Mouse (Mus musculus) adrenal gland, postnatal 14 days (tissue): ENCODE measurements around the gene Eml6. TPM values are rescaled to one million over a fixed set of nuclear protein-coding genes. Genes with fewer than 3 reads are reported as not detected.
A peak's percentile ranks its signal among the peaks of the same experiment; 100 is the strongest.

Experiments
- DNase-seq: peaks from one replicate; pipeline ENCODE4 v3.0.0; 2021; ENCODE audit warnings: mixed read lengths
- total RNA-seq: library from RNA; stranded (reverse); gene quantifications from 2 replicates; pipeline ENCODE4 v1.2.3, GENCODE M21; 2021

Eml6 gene
- total RNA-seq, 1 experiment from 2014 or later = 3.9 TPM

GRCm38 (mm10) chr11:29748750-29749467 lies 276.9 kb downstream of the Eml6 start:
- DNase-seq = no peak

DNA sequence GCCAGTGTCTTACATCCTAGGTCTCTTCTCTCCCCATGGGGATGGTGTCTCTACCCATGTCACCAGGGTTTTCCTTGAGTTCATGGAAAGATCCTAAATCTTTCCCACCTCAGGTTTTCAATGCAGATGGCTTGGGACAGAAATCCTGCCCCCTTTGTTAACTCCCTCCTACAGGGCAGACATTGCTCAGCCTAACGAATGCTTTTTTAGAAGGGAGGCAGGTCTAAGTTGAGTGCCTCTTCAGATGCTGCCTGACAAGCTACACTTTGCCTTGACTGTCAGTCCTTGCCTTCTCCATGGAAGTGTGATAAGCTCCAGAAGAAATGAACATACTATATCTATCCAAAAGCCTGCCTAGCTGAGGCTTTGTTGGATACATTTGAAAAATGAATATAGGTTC lies 278.0 kb downstream of the Eml6 start:
- no peak for DNase-seq

- no peak for DNase-seq
Observed at GRCm38 (mm10) chr11:29747365-29747764, 278.5 kb downstream of the Eml6 start.

GRCm38 (mm10) chr11:29746203-29746602 lies 279.6 kb downstream of the Eml6 start:
- no peak for DNase-seq

- no peak for DNase-seq
Observed at GRCm38 (mm10) chr11:29745513-29745912, 280.3 kb downstream of the Eml6 start.

DNA sequence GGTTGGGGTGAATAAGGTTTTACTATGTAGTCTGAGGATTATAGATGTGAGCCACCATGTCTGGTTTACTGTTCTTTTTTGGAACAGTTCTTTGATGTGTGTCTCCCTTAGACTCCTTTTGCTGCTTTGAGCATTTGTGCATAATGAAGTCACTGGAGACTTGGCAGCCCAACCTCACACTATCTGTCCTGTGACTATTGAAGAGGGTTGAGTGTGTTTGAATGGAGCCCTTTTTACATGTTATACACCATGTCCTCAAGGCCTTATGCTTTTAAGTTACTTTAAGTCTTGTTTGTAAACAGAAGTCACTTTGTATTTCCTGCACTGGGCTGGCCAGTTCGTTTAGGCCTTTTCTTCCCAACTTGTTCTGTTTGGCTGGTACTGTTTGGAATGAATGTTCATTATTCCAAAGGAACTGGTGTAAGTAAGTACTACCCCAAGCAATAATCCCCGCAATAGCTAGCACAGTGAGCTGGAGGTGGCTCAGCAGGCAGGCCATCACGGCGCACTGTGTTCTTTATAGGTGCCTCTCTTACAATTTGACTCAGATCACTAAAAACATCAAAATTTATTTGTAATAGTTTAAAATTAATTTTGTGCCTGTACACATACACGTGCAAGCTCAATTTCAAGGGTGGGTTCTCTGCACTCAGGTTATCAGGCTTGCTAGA lies 280.9 kb downstream of the Eml6 start:
- no peak for DNase-seq

DNA sequence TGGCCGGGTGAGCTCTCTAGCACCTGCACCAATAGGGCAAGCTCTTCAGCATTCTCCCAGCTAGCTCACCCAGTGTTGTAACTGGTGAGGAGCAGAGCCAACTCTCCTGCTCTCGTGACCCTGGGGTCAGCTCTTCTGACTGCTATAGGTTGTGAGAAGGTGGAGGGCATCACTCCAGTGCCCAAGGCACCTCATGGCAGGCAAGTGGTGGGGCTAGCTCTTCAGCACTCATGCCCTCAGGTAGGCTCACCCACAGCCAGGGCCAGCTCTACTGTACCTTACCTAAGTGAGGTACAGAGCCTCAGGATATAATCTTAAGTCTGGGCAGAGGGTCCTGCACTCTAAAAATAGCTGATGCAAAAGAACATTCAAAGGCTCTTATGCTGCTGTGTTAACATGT lies 286.1 kb downstream of the Eml6 start:
- no peak for DNase-seq

GRCm38 (mm10) chr11:29727901-29728300 lies 297.9 kb downstream of the Eml6 start:
- DNase-seq = no peak

- no peak for DNase-seq
Observed at GRCm38 (mm10) chr11:29725610-29726009, 300.2 kb downstream of the Eml6 start.

- no peak for DNase-seq
Observed at GRCm38 (mm10) chr11:29725167-29725566, 300.7 kb downstream of the Eml6 start.

- DNase-seq = no peak
Observed at GRCm38 (mm10) chr11:29724213-29724612, 301.6 kb downstream of the Eml6 start.

- no peak for DNase-seq
Observed at GRCm38 (mm10) chr11:29719597-29719996, 306.2 kb downstream of the Eml6 start.

DNA sequence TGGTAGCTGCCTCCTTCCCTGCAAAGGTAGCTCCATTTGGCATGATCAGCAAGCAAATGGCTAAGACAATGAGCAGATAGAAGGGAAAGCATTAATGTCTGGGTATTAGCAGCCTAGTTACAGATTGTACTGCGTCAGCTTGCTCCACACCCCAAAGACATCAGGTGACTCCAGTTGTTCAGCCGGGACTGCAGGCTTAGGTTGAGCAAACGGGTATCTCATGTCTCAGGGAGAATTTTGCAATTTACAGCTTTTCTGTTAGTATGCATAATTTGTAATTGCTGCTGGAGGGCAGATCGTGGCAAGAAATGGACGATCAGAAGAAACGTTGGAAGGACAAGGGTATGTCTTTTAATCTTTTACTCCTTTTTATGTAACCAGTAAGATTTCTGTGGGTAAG lies 307.3 kb downstream of the Eml6 start:
- DNase-seq = peak; percentile 40

DNA sequence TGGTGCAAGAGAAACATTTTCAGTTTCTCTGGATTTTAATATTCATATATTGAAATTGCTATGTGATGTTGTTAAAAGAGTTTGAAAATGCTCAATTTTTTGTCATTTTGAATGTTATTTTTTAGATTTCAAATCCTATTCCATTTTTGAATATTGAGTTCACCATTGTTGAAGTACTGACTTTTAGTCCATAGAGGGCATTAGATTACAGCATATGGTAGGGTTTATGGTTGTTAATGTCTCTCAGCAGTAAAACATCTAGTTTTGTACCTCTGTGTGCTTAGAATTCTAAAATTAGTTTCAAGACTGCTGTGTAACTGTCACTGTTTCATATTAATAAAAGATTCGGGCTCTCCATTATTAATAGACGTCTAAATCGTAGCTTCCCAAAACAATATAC lies 310.3 kb downstream of the Eml6 start:
- DNase-seq = no peak

DNA sequence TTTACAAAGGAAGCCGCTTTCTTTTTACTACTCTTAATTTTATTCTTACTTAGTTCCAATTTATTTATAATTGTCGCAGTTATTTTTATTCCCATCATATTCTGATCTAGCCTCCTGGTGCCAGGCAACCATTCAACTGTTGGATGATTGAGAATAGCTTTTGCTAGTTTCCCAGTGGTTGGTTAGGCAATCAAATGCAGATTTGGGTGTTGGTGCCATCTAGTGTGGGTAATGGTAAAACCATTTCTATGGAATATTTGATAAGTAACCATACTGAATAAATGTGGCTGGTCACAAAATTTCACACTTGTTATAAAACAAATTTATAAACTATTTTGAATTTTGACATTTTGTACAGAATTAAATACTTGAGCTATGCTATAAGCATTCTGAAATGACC lies 311.0 kb downstream of the Eml6 start:
- DNase-seq = peak; percentile 25

DNA sequence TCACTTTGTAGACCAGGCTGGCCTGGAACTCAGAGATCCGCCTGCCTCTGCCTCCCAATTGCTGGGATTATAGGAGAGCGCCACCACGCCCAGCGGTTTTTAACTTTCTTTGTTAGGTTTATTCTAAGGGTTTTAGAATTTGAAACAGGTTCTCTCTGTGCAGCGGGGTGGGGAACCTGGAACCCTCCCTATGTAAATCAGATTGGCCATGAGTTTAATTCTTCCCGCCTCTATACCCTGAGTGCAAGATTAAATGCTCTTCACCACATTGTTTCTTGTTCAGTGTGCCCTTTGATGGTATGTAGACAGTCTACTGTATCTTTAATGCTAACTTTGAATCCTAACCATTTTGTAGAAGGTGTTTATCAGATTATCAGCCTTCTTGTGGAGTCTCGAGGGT lies 311.7 kb downstream of the Eml6 start:
- DNase-seq = no peak

GRCm38 (mm10) chr11:29709512-29709911 lies 316.3 kb downstream of the Eml6 start:
- DNase-seq = no peak

GRCm38 (mm10) chr11:29706845-29707244 lies 319.0 kb downstream of the Eml6 start:
- DNase-seq = no peak

DNA sequence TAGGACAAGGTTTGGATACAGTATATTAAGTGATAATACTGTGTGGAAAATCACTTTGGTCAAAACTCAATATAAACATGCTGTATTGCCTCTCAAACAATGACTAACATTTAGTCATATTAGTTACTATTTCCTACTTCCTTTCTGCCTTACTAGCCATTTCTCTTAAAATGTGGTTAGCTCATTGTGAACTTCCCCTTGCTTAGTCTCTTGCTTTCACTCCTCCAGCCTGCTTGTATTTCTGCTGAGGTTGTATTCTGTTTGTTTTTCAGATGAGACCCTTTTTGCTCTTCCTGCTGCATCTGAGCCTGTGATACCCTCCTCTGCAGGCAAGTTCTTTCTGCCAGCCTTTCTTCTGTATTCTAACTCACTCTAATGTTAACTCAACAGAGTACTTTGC lies 320.6 kb downstream of the Eml6 start:
- DNase-seq = no peak

- peak; percentile 27 for DNase-seq
Observed at GRCm38 (mm10) chr11:29702721-29703120, 323.1 kb downstream of the Eml6 start.

DNA sequence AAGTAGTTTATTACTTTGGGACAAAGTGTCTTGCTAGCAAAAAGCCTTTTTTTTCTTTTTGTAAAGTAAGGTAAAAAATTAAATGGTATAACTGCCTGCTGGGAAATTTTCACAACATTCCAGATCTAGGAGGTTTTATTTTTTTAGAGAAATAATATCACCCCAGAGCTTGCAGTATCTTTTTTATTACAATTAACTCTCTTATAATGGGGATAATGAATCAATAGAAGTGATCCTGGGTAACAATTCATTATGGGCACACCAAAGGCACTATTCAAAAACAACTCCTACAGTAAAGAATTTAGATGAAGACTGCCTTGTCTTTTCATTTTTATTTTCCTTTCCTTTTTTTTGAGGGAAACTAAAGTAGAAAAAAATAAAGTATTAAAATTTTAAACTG lies 331.1 kb downstream of the Eml6 start:
- DNase-seq = no peak

- peak; percentile 91 for DNase-seq
Observed at GRCm38 (mm10) chr11:29693576-29694410, 332.0 kb downstream of the Eml6 start.
